Mouse (Mus musculus) cortical plate, adult 2 months (tissue): ENCODE measurements around the gene Xpo1.

Source experiments
- CTCF ChIP-seq: fragments of 200-500 bp; IDR thresholded peaks from 2 replicates; pipeline ENCODE4 v1.5.1; 2011; ENCODE audit warnings: mild to moderate bottlenecking, control low read depth, low read length; ENCODE audit not compliant: insufficient read depth; ENCODE audit errors: extremely low read depth
- POLR2A ChIP-seq: fragments of 200-500 bp; IDR thresholded peaks from 2 replicates; pipeline ENCODE4 v1.6.1; 2011; ENCODE audit warnings: mild to moderate bottlenecking, low read length, control low read depth; ENCODE audit not compliant: insufficient read depth; ENCODE audit errors: extremely low read depth

- TF ChIP-seq POLR2A (no peak), CTCF (no peak)
These were observed 41.5 kb downstream of the Xpo1 start for GRCm38 (mm10) chr11:23297379-23297778.
